Mouse (Mus musculus): Measurements from ENCODE around the gene Mif. TPM values are rescaled to one million over a fixed set of nuclear protein-coding genes. Genes with fewer than 3 reads are reported as not detected.
A peak's percentile ranks its signal among the peaks of the same experiment; 100 is the strongest.

The Mif gene
- total RNA-seq, 2 experiments from 2014 or later = 164 TPM

DNA sequence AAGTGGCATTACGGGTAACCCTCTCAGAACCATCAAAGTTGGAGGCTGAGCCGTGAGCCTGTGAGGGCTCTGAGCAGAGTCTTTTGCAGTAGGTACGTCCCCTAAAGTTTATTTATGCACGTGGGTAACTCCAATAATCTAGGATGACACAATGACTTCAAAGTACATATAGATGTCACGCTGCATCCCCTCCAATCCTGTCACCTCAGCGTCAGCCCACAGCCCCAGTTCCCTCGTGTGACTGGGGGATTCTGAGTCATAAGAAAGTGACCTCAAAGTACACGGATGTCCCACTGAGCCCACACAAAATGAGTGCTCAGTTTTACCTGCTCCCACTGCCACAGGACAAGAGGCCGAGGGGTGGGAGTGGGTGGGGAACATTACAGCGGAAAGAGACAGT lies 20.9 kb downstream of the Mif start:
- DNase-seq (ENCODE audit: low spot score in 2 of 2) = no peak

DNA sequence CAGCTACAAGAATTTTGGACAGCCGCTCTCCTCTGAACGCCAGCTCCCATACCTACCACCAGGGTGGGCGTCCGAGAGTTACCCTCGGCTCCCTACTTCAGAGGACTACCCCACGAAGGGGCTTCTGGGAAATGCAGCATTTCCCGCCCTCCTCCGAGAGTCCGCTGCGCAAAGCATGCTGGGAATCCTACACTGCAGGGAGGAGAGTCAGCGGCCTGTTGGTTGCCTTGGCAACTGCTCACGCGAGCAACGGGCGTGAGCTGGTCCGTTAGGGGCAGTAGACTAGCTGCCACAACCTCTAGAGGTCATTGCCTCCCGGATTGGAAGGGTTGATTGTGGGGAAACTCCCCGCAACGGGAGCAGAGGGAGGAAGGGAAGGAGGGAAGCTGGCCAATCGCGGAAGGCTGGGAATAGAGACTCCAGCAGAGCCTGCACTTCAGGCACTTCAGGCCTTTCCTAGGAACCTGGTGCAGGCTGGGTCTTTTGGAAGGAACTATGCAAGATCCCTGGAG lies 22.7 kb downstream of the Mif start, which contains the start of gene Gstt2:
Gstt2 (minus strand) TSS at position 177 of the 512 bp plus-strand sequence.
- DNase-seq (ENCODE audit: low spot score in 2 of 2) = peak; percentile 82 to 93

DNA sequence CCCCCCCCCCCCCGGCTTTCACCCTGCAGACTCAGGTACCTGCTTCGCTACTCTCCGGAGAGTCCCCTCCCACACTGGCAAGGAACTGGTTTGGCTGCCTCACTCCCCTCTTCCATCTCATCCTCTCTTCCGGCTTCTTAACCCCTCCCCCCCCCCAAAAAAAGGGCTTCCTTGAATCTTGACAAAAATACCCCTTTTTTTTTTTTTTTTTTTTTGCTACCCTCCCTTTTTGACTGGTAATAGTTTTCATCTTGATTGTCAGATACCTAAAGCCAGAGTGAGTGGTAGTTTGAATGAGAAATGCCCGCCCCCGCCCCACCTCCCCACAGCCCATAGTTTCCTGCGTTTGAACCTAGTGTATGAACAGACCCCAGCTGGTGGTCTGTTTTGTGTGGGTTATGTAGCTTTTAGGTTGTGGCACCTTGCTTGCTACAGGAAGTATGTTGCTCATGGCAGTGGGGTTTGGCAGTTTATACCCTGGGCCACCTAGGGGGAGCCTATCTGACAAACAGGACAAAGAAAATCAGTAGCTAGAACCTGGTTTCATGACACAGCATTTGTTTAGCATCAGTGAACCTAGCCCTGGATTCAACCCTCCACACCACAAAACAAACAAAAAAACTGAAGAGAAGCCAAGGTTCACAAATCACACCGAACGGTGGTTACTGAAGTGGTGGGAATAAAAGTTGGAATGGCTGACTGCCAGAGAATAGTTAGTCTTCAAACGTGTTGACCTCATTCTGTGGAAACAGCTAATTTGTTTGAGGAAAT lies 24.1 kb downstream of the Mif start:
- DNase-seq (ENCODE audit: low spot score in 2 of 2) = no peak

DNA sequence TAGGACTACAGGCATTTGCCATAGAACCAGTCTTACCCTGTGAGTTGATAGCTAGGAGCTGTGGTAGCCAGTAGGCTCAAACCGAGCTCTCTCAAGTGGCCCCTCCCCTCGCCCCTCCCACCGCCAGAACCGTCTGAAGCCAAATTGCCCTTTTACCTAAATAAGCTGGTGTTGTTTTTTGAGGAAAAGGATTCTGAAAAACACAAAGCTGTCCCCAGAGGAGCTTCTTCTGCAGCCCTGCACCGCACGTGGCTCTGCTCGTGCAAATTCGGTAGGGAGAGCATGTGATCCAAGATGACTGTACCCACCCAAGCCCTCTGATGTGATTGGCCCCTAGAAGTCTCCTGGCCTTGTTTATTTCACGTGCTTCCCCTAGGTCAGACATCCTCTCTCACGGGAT lies 24.7 kb downstream of the Mif start:
- DNase-seq (ENCODE audit: low spot score in 2 of 2) = peak in 1 of 2 experiments; percentile 45

DNA sequence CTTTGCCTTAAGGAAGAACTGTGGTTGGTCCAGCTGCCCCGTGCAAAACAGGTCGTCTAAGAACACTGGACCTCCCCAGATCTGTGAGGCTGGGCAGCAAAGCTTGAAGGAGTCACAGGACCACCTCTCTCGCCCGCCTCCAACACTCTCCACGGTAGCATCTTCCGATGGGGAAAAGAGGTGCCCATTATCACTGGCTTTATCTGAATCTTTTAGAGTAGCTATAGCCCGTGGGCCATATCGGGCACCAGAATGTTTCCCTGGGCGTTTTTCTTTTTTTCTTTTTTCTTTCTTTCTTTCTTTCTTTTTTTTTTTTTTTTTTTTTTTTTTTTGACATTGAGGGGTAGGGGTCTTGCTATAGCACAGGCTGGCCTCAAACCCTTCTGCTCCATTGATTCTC lies 25.3 kb downstream of the Mif start:
- no peak for DNase-seq (ENCODE audit: low spot score in 2 of 2)

DNA sequence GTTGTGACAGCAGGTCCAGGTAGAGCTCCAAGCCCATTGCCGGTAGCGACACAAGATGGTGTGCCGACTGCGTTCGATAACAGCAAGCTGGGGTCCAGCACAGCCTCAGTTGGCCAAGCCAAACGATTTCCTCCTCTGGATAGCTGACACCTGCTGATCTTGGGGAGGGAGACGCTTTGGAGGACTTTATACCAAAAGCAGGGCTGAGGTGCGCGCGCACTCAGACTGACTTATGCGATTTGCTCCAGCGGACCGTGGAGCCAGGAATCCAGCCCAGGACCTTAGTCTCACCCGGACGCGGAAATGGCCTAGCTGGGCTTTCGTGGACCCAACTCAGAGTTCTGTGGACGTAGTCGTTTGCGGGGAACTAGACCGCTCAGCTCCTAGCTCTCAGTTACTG lies 25.8 kb downstream of the Mif start:
- DNase-seq (ENCODE audit: low spot score in 2 of 2) = peak; percentile 64 to 79

DNA sequence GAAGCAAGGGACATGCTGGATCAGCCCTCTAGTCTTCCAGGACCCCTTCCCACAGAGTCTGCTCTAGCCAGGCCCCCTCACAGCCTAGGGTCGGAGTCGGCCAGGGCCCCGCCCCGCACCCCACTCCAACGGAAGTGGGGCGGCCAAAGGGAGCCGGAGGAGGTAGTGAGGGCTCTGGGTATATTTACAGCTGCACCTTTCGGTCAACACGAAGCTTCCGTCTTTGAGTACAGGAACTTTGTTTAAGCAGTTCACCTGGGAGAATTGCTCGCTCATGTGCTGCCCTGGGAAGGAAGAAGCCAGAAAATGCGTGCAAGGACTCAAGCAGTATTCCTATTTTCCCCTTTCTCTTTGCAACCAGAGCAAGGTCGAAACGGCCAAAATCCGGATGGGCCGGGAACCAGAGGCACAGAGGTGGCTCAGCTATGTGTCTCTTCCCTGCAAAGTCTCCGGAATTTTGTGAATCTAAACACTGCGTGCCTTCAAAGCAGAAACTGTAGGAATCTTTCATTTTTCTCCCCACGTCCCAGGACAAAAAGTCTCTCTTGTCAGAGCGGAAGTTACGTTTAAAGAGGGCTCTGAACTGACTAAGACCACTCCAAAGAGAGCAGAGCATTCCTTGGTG lies 26.5 kb downstream of the Mif start:
- peak in 1 of 2 experiments; percentile 33 for DNase-seq (ENCODE audit: low spot score in 2 of 2)

DNA sequence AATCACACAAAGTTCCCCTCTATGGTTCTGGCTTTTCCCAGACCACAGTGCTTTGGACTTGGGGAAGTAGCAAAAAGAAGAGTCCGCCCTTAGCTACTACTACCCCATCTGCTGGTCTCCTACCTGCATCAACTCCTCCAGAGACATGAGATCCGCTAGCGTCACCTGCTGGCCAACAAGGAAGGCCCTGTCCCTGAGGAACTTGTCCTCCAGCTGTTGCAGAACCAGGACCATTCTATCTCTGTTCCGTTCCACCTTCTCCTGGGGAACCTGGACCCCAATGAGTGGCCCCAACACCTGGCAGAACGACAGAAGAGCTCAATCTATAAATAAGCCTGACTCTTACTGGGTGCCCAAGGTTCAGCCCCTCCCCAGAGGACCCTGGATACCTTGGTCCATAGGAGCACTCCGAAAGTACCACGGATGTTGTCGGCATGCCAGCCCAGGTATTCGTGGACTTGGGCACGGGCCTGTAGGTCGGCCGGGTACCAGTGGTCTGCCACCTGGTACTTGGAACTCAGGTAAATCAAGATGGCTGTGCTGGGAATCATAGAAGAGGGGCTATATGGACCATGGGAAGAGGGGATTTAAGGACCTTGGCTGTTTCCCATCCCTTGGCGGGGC lies 27.7 kb downstream of the Mif start:
- DNase-seq (ENCODE audit: low spot score in 2 of 2) = no peak

DNA sequence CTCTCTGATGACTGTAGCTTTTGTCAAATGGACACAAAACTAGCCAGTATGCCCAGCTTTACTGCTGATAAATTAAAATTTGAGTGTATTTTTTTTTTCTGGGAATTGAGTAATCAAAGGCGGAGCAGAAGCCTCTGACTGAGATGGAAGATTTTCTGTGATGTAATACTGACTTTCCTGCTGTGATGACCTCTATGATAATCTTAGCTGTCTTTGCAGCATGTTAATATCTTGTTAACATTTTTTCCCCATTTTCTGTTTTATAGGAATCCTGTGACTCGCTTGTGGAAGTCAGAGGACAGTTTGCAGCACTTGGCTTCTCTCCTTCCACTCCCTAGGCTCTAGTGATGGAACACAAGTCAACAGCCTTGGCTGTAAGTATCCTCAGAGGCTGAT lies 29.8 kb downstream of the Mif start:
- no peak for DNase-seq (ENCODE audit: low spot score in 2 of 2)

DNA sequence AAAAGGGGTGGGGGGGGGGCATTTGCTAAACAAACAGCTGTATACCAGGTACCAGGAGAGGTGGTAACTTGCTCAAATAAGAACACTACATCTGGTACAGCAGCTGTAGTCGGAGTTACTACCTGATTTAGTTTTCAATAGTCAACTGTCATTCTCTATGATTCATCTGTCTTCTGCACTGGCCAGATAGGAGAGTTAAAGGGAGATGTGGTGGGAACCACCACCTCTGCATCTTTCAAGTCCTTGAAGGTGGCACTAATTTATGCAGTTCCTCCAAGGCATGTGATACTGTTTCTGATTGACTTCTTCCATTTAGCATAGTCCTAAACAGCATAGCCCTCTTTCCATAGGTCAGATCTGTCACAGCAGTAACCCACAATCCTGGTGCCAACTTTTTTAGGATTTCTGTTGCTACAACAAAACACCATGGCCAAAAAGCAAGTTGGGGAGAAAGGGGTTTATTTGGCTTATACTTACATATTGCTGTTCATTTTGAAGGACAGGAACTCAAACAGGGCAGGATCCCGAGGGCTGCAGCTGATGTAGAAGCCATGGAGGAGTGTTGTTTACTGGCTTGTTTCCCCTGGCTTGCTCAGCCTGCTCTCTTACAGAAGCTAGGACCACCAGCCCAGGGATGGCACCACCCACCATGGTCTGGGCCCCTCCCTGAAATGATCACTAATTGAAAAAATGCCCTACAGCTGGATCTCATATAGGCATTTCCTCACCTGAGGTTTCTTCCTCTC lies 30.3 kb downstream of the Mif start:
- DNase-seq (ENCODE audit: low spot score in 2 of 2) = no peak

DNA sequence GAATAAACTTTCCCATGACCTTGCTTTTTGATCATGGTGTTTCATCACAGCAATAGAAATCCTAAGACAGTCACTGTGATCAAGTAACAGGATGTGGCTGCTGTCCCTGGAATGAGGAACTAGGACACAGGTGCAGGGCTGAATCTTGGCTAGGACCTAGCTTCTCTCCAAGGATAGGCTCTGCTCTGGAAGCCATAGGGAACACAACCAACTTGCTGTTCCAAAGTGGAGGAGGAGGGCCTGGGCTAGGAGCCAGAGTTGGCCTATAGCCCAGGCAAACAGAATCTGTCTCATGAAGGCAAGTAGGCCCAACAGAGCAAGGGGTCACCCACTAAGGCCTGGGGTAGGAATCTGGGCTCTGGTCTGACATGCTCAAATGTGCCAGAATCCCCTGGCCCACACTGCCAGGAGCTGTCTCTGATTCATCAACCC lies 31.5 kb downstream of the Mif start:
- peak; percentile 39 to 71 for DNase-seq (ENCODE audit: low spot score in 2 of 2)

DNA sequence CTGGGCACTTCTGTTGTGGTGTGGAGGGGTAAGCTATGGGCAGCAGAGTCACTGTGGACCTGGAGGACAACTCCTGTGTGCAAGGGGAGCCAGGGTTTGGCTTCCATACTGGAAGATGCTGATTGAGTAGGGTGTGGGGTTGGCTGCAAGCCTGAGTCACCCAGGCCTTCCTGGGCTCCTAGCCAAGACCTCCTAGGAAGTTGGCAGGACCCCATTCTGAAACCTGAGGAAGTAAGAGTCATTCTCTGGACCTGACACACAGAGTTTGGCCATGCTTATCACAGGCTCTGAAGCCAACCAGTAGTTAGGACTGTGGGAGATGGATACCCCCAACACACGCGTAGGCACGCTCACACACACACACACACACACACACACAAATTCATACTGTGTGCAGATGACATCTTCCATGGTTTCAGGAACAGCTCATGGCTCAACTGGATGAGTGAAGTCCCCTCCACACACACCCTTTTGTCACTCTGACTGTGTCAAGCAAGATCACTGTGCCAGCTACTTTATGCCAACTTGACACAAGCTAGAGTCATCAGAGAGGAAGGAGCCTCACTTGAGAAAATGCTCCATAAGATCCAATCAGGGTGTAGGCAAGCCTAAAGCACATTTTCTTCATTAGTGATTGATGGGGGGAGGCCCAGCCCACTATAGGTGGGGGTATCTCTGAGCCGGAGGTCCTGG lies 32.2 kb downstream of the Mif start:
- peak; percentile 46 to 60 for DNase-seq (ENCODE audit: low spot score in 2 of 2)

DNA sequence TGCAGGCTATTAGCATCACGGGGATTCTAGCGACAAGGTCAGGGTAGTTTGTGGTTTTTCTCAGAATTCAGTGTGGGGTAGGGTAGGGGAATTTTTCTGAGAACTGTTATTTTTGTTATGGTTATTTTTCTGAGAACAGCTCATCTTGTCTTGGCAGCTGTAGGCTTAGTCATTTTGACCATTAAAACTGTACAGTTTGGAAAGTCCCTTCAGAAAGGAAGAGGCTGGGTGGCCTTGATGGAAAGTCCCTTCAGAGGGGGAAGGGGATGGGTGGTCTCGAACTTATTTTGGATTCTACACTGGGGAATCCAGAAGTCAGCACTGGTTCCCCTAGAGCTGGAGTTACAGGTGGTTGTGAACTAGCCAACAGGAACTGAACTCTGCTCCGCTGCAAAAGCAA lies 35.5 kb downstream of the Mif start:
- no peak for DNase-seq (ENCODE audit: low spot score in 2 of 2)

DNA sequence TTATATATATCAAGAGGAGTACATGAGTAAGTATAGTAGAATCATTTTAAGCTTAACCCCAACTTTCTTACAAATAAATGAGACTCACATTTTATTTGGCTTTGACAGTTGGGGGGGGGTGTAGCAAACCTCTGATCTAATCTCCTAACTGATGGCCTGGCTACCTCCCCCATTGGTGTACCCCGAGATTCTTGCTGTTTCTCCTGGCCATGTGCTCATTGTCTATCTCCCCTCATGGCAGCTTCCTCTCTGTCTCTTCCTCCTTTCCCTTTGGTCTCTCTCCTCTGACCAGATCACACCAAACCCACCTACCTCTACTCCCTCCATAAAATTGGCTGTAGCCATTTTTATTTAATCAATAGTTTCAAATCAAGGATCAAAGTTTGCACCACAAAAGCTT lies 36.3 kb downstream of the Mif start:
- no peak for DNase-seq (ENCODE audit: low spot score in 2 of 2)

DNA sequence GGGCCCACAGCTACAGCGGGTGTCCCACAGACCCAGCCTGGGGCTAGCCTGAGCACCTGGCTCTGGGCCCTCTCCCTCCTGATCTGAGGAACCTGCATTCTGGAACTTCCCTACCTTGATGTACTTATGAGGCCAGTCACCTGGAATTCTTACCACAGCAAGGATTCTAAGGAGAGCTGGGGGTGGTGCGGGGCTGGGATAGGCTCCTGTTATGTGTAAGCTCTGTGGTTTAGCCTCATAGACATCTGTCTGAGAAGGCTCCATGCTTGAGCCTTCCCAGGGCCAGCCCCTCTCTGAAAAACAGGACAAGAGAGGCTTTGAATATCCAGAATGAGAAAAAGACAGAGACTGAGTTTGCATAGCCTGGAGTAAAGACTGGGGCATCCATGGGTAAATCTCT lies 37.6 kb downstream of the Mif start, which contains the start of gene Gstt4:
Gstt4 (minus strand) TSS at position 101 of the 400 bp plus-strand sequence.
- no peak for DNase-seq (ENCODE audit: low spot score in 2 of 2)

DNA sequence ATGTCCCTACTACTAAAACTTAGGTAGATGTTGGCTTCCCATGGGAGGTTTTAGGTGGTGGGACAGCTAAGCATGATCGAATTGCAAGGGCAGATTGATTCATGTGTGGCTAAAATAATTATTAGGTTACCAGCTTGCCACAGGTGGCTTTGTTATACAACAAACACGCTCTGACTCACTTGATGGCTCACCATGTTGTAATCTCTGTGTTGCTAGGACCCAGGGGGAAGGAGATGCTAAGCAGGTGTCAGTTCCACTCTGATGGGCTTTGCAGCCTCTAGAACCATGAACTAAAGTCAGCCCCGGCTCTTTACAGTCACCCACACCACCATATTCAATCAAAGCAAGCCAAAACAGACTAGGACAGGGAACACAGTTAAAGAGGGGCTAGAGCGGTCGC lies 40.2 kb downstream of the Mif start:
- DNase-seq (ENCODE audit: low spot score in 2 of 2) = no peak

DNA sequence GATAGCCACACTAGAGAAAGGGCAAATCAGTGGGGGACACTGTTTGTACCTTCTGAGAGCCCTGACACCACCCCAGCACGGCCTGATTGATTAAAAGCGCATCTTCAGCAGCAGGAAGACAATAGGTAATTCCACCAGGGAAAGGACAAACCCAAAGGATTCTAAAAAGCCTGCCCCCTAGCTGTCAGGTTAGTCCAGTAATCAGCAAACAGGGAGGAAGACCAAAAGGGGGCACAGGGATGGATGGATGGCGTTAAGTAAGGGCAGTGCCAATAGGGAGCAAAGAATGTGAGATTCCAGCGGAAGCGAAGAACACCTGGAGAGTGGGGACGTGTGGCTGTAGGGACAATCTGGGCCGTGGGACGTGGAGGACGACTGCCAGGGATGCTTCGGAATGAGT lies 41.4 kb downstream of the Mif start:
- no peak for DNase-seq (ENCODE audit: low spot score in 2 of 2)

Data from gastrocnemius, postnatal 4 days (tissue).